In genomic region chr19:40637601-40638000, GRCm38 (mm10) we compare ENCODE assay signal across 10 mouse cellular contexts. TPM values are rescaled to one million over a fixed set of nuclear protein-coding genes. Genes with fewer than 3 reads are reported as not detected.
DNase-seq lines count a peak whose midpoint lies in the region; ATAC-seq and TF ChIP-seq lines count a peak whose summit lies in the region.
"Had no signal": no experiment of that assay in that cellular context is flagged by ENCODE, and none has a peak within 500 bp of the region (broad histone marks: within the 10 kb centered on the region; RNA-seq: fewer than 3 reads in every experiment).

No protein-coding gene starts in this region.

- peak overlapping the region; percentile 54; the same call in 1 of the 2 replicates for H3K27ac ChIP-seq in kidney, postnatal 0 days
- H3K27ac ChIP-seq in bone marrow, adult 2 months (ENCODE audit: control insufficient read depth, insufficient read depth, low read depth, low read length, poor library complexity): peak overlapping the region; percentile 79; the same call in 1 of the 2 replicates
- 0 out of 2 replicates have a peak overlapping the region, but pooled peaks have one; percentile 8 for H3K27ac ChIP-seq in embryonic facial prominence, embryonic 15.5 days (replicated peaks)

- H3K4me1 ChIP-seq in kidney, postnatal 0 days (replicated peaks; ENCODE audit: insufficient read depth, low read length): no peaks in the 10 kb centered on the region
- peaks cover 2% of the 10 kb centered on the region for H3K4me1 ChIP-seq in bone marrow, adult 2 months (ENCODE audit: control insufficient read depth, insufficient read depth, low read length)
- H3K4me1 ChIP-seq in embryonic facial prominence, embryonic 15.5 days: no peaks in the 10 kb centered on the region

- no peak overlapping the region for H3K9ac ChIP-seq in kidney, postnatal 0 days (ENCODE audit: low read depth, low read length)
- H3K9ac ChIP-seq in embryonic facial prominence, embryonic 15.5 days: no peak overlapping the region

- no peak for ATAC-seq in kidney, postnatal 0 days (replicated peaks; ENCODE audit: low FRiP score, low read depth)
- no peak for ATAC-seq in embryonic facial prominence, embryonic 15.5 days (ENCODE audit: insufficient number of reproducible peaks, low FRiP score, low TSS enrichment, low read depth)

- no peak for DNase-seq in kidney, postnatal 0 days (ENCODE audit: low spot score)
- no peak for DNase-seq in kidney, postnatal 25 days
- DNase-seq in monocyte, adult 2 months (ENCODE audit: low read depth in 1 of 2, low spot score in 2 of 2): peak; percentile 57 to 70
- no peak for DNase-seq in cerebellum, adult 11-12 months
- no peak for DNase-seq in spleen, adult 18-20 months
- DNase-seq: cerebellum, adult 11 months; gastrocnemius, postnatal 10 days had no signal

- WGBS in kidney, postnatal 0 days: 76% methylated on average over 7 of the region's 7 CpGs
- 23% methylated on average over 7 of the region's 7 CpGs for WGBS in bone marrow, adult 2 months
- WGBS in embryonic facial prominence, embryonic 15.5 days: 82% methylated on average over 7 of the region's 7 CpGs

- H3K4me2 ChIP-seq in kidney, postnatal 0 days (ENCODE audit: low read length): no peak overlapping the region
- H3K4me2 ChIP-seq in embryonic facial prominence, embryonic 15.5 days (replicated peaks): no peak overlapping the region

- no peaks in the 10 kb centered on the region for H3K36me3 ChIP-seq in kidney, postnatal 0 days (ENCODE audit: insufficient read depth, low read length)
- no peaks in the 10 kb centered on the region for H3K36me3 ChIP-seq in embryonic facial prominence, embryonic 15.5 days
- H3K36me3 ChIP-seq: G1E had no signal

- H3K27me3 ChIP-seq in kidney, postnatal 0 days (ENCODE audit: insufficient read depth, low read length): no peaks in the 10 kb centered on the region
- H3K27me3 ChIP-seq in embryonic facial prominence, embryonic 15.5 days: no peaks in the 10 kb centered on the region

- no peak for TF ChIP-seq CTCF in kidney, postnatal 0 days (IDR thresholded peaks at IDR 0.05; ENCODE audit: low read depth)
- no peak for TF ChIP-seq CTCF in bone marrow, adult 2 months (IDR thresholded peaks at IDR 0.05; ENCODE audit: control insufficient read depth, insufficient read depth, low read length)

- H3K9me3 ChIP-seq in kidney, postnatal 0 days (replicated peaks; ENCODE audit: low read length): no peaks in the 10 kb centered on the region
- no peaks in the 10 kb centered on the region for H3K9me3 ChIP-seq in embryonic facial prominence, embryonic 15.5 days (replicated peaks)
- H3K9me3 ChIP-seq: G1E had no signal

- TF ChIP-seq POLR2A in bone marrow, adult 2 months (IDR thresholded peaks at IDR 0.05; ENCODE audit: borderline replicate concordance, control insufficient read depth, low read depth, low read length): no peak

- H3K4me3 ChIP-seq in kidney, postnatal 0 days (replicated peaks; ENCODE audit: low read depth, low read length): no peak overlapping the region
- no peak overlapping the region for H3K4me3 ChIP-seq in bone marrow, adult 2 months (replicated peaks; ENCODE audit: control insufficient read depth, low read depth, low read length)
- no peak overlapping the region for H3K4me3 ChIP-seq in embryonic facial prominence, embryonic 15.5 days (replicated peaks)

RNA-seq across cellular contexts. Expression of gene Entpd1, which starts 25.4 kb away (rescaled TPM):
- polyA plus RNA-seq in kidney, postnatal 0 days (2015; fragmentation: Nextera tagmentation; extraction: Ambion mirVana): 8.5 and 9.1 TPM in 2 replicates
- polyA plus RNA-seq in bone marrow, adult 2 months (2011; ENCODE audit: insufficient read depth, insufficient read length, low replicate concordance, missing spikeins): 9.9 and 17.6 TPM in 2 replicates
- polyA plus RNA-seq in embryonic facial prominence, embryonic 15.5 days (2015; fragmentation: Nextera tagmentation; extraction: Ambion mirVana): 16.7 and 17.6 TPM in 2 replicates
- polyA plus RNA-seq: G1E had no signal

RNA-seq across cellular contexts. Expression of gene Tctn3, which starts 25.6 kb away (rescaled TPM):
- 9.3 and 11.0 TPM in 2 replicates for polyA plus RNA-seq in kidney, postnatal 0 days (2015; fragmentation: Nextera tagmentation; extraction: Ambion mirVana)
- polyA plus RNA-seq in bone marrow, adult 2 months (2011; ENCODE audit: insufficient read depth, insufficient read length, low replicate concordance, missing spikeins): 1.2 and 2.7 TPM in 2 replicates
- 13.9 TPM in 2 replicates for polyA plus RNA-seq in embryonic facial prominence, embryonic 15.5 days (2015; fragmentation: Nextera tagmentation; extraction: Ambion mirVana)

RNA-seq across cellular contexts. Expression of gene Aldh18a1, which starts 49.3 kb away (rescaled TPM):
- 28.4 and 33.4 TPM in 2 replicates for polyA plus RNA-seq in kidney, postnatal 0 days (2015; fragmentation: Nextera tagmentation; extraction: Ambion mirVana)
- 14.8 and 15.5 TPM in 2 replicates for polyA plus RNA-seq in bone marrow, adult 2 months (2011; ENCODE audit: insufficient read depth, insufficient read length, low replicate concordance, missing spikeins)
- 64.5 and 65.2 TPM in 2 replicates for polyA plus RNA-seq in embryonic facial prominence, embryonic 15.5 days (2015; fragmentation: Nextera tagmentation; extraction: Ambion mirVana)

Comparison
In these comparisons a context has a peak if more than half of its experiments do, and no peak if none do; other contexts are left out.
1. DNase-seq: peak in monocyte, adult 2 months (2 of 2); none in kidney, postnatal 0 days (single experiment), kidney, postnatal 25 days (0 of 2), cerebellum, adult 11-12 months (single experiment) and spleen, adult 18-20 months (0 of 2).
2. H3K27ac ChIP-seq: peak in every context shown above with its lines; median percentile 79 in bone marrow, adult 2 months; 54 in kidney, postnatal 0 days; 8 in embryonic facial prominence, embryonic 15.5 days.